Mouse (Mus musculus) MEL (cell line): ENCODE measurements around the gene Ifnar1. TPM values are rescaled to one million over a fixed set of nuclear protein-coding genes. Genes with fewer than 3 reads are reported as not detected.

ENCODE experiments used
- DNase-seq: peaks from one replicate; pipeline ENCODE4 v3.0.0; 2011; ENCODE audit warnings: low read depth, low spot score
- H3K27ac ChIP-seq: 2 replicates; pipeline ENCODE4 v1.5.1; 2012; ENCODE audit warnings: low read depth, mild to moderate bottlenecking, control low read depth, low read length, moderate library complexity; ENCODE audit not compliant: control insufficient read depth
- H3K27me3 ChIP-seq, 2 experiments: fragments of 150-350 bp in 1 of 2; sonication (generic) in 1 of 2; 2 replicates each; pipeline ENCODE4 v1.6.1; 2012; ENCODE audit warnings: low read length in 2 of 2, mild to moderate bottlenecking in 2 of 2, improper control_type of control experiment in 1 of 2, moderate library complexity in 1 of 2; ENCODE audit not compliant: insufficient read depth in 2 of 2, control insufficient read depth in 1 of 2
- H3K36me3 ChIP-seq, 2 experiments: 2 replicates each; pipeline ENCODE4 v1.6.1; 2012 to 2014; ENCODE audit warnings: low read length in 2 of 2, improper control_type of control experiment in 1 of 2, inconsistent platforms in 1 of 2, mild to moderate bottlenecking in 1 of 2; ENCODE audit not compliant: insufficient read depth in 2 of 2, control insufficient read depth in 1 of 2
- H3K4me1 ChIP-seq, 2 experiments: fragments of 150-350 bp in 1 of 2; sonication (generic) in 1 of 2; 2 replicates each; pipeline ENCODE4 v1.6.1; 2012; ENCODE audit warnings: low read length in 2 of 2, improper control_type of control experiment in 1 of 2, mild to moderate bottlenecking in 1 of 2; ENCODE audit not compliant: insufficient read depth in 2 of 2, control insufficient read depth in 1 of 2
- H3K4me3 ChIP-seq, 2 experiments: fragments of 150-350 bp in 1 of 2; sonication (generic) in 1 of 2; 2 replicates each; pipeline ENCODE4 v1.5.1; 2012; ENCODE audit warnings: low read depth in 2 of 2, low read length in 2 of 2, mild to moderate bottlenecking in 2 of 2, moderate library complexity in 2 of 2, control low read depth in 1 of 2, improper control_type of control experiment in 1 of 2; ENCODE audit not compliant: control insufficient read depth in 1 of 2, insufficient read depth in 1 of 2
- H3K79me2 ChIP-seq: 2 replicates; pipeline ENCODE4 v1.6.1; 2012; ENCODE audit warnings: mild to moderate bottlenecking, low read length, moderate library complexity; ENCODE audit not compliant: control insufficient read depth, poor library complexity, insufficient read depth
- H3K9ac ChIP-seq: 2 replicates; pipeline ENCODE4 v1.6.1; 2012; ENCODE audit warnings: low read depth, mild to moderate bottlenecking, control low read depth, low read length, moderate library complexity; ENCODE audit not compliant: control insufficient read depth, poor library complexity, severe bottlenecking
- H3K9me3 ChIP-seq: fragments of 150-350 bp; sonication (generic); replicated peaks from 2 replicates; pipeline ENCODE4 v1.6.1; 2012; ENCODE audit warnings: mild to moderate bottlenecking, low read length, improper control_type of control experiment, moderate library complexity; ENCODE audit not compliant: insufficient read depth
- BHLHE40 ChIP-seq: IDR thresholded peaks from 2 replicates; pipeline ENCODE4 v1.6.1; 2012; ENCODE audit warnings: low read depth, mild to moderate bottlenecking, inconsistent platforms, low read length, improper control_type of control experiment, borderline replicate concordance
- CHD1 ChIP-seq: IDR thresholded peaks from 2 replicates; pipeline ENCODE4 v1.6.1; 2012; ENCODE audit warnings: low read depth, mild to moderate bottlenecking, inconsistent platforms, low read length, improper control_type of control experiment
- CTCF ChIP-seq, 3 experiments: IDR thresholded peaks in 2 of 3; conservative IDR thresholded peaks in 1 of 3; 2 replicates each; pipeline ENCODE4 v1.5.1; 2011 to 2012; ENCODE audit warnings: low read length in 3 of 3, low read depth in 2 of 3, mild to moderate bottlenecking in 2 of 3, improper control_type of control experiment in 1 of 3, inconsistent platforms in 1 of 3, mixed read lengths in 1 of 3, moderate library complexity in 1 of 3; ENCODE audit not compliant: control insufficient read depth in 1 of 3, insufficient read depth in 1 of 3, poor library complexity in 1 of 3, severe bottlenecking in 1 of 3
- EP300 ChIP-seq, 2 experiments: IDR thresholded peaks; 2 replicates each; pipeline ENCODE4 v1.6.1; 2011; ENCODE audit warnings: improper control_type of control experiment in 2 of 2, low read length in 2 of 2, low read depth in 1 of 2, mild to moderate bottlenecking in 1 of 2
- ETS1 ChIP-seq: IDR thresholded peaks from 2 replicates; pipeline ENCODE4 v1.6.1; 2012; ENCODE audit warnings: low read depth, mild to moderate bottlenecking, inconsistent platforms, low read length, improper control_type of control experiment, moderate library complexity
- GABPA ChIP-seq: IDR thresholded peaks from 2 replicates; pipeline ENCODE4 v1.6.1; 2012; ENCODE audit warnings: low read depth, mild to moderate bottlenecking, inconsistent platforms, low read length, improper control_type of control experiment, moderate library complexity
- GATA1 ChIP-seq: IDR thresholded peaks from 2 replicates; pipeline ENCODE4 v1.6.1; 2011; ENCODE audit warnings: low read depth, low read length, improper control_type of control experiment
- HCFC1 ChIP-seq: IDR thresholded peaks from 2 replicates; pipeline ENCODE4 v1.6.1; 2012; ENCODE audit warnings: low read depth, mild to moderate bottlenecking, inconsistent platforms, low read length, improper control_type of control experiment, moderate library complexity
- JUND ChIP-seq: IDR thresholded peaks from 2 replicates; pipeline ENCODE4 v1.6.1; 2011; ENCODE audit warnings: low read depth, mild to moderate bottlenecking, improper control_type of control experiment, low read length
- KAT2A ChIP-seq: conservative IDR thresholded peaks from 2 replicates; pipeline ENCODE4 v1.6.1; 2012; ENCODE audit warnings: low read depth, low read length, improper control_type of control experiment, inconsistent platforms
- MAFK ChIP-seq: IDR thresholded peaks from 2 replicates; pipeline ENCODE4 v1.6.1; 2011; ENCODE audit warnings: low read depth, mild to moderate bottlenecking, low read length, improper control_type of control experiment, borderline replicate concordance
- MAZ ChIP-seq: IDR thresholded peaks from 2 replicates; pipeline ENCODE4 v1.6.1; 2012; ENCODE audit warnings: low read depth, mild to moderate bottlenecking, inconsistent platforms, low read length, improper control_type of control experiment
- MEF2A ChIP-seq: IDR thresholded peaks from 2 replicates; pipeline ENCODE4 v1.6.1; 2014; ENCODE audit warnings: low read depth, mild to moderate bottlenecking, inconsistent platforms, low read length, improper control_type of control experiment; ENCODE audit not compliant: poor library complexity, insufficient replicate concordance, severe bottlenecking; ENCODE audit errors: extremely low read depth
- MXI1 ChIP-seq: IDR thresholded peaks from 2 replicates; pipeline ENCODE4 v1.6.1; 2011; ENCODE audit warnings: mild to moderate bottlenecking, low read depth, low read length, improper control_type of control experiment
- NELFE ChIP-seq: IDR thresholded peaks from 2 replicates; pipeline ENCODE4 v1.6.1; 2011; ENCODE audit warnings: low read depth, low read length, improper control_type of control experiment
- NRF1 ChIP-seq: IDR thresholded peaks from 2 replicates; pipeline ENCODE4 v1.6.1; 2014; ENCODE audit warnings: low read depth, mild to moderate bottlenecking, inconsistent platforms, low read length, improper control_type of control experiment, moderate library complexity; ENCODE audit not compliant: poor library complexity, insufficient read depth, severe bottlenecking
- POLR2A ChIP-seq, 2 experiments: IDR thresholded peaks; 2 replicates each; pipeline ENCODE4 v1.6.1; 2011 to 2012; ENCODE audit warnings: low read length in 2 of 2, mild to moderate bottlenecking in 2 of 2, control low read depth in 1 of 2, improper control_type of control experiment in 1 of 2, low read depth in 1 of 2, moderate library complexity in 1 of 2; ENCODE audit not compliant: control insufficient read depth in 1 of 2, insufficient read depth in 1 of 2, poor library complexity in 1 of 2
- POLR2AphosphoS5 ChIP-seq: IDR thresholded peaks from 2 replicates; pipeline ENCODE4 v1.6.1; 2012; ENCODE audit warnings: low read depth, borderline replicate concordance, mild to moderate bottlenecking, inconsistent platforms, low read length, moderate library complexity, mixed read lengths
- RCOR1 ChIP-seq: IDR thresholded peaks from 2 replicates; pipeline ENCODE4 v1.6.1; 2012; ENCODE audit warnings: low read depth, mild to moderate bottlenecking, inconsistent platforms, low read length, improper control_type of control experiment
- SIN3A ChIP-seq: IDR thresholded peaks from 2 replicates; pipeline ENCODE4 v1.6.1; 2012; ENCODE audit warnings: low read length, improper control_type of control experiment, inconsistent platforms
- SMC3 ChIP-seq: IDR thresholded peaks from 2 replicates; pipeline ENCODE4 v1.6.1; 2011; ENCODE audit warnings: low read depth, low read length, improper control_type of control experiment
- TAL1 ChIP-seq: IDR thresholded peaks from 2 replicates; pipeline ENCODE4 v1.6.1; 2012; ENCODE audit warnings: mild to moderate bottlenecking, inconsistent platforms, low read length, moderate library complexity, mixed read lengths
- TBP ChIP-seq: IDR thresholded peaks from 2 replicates; pipeline ENCODE4 v1.8.0; 2011; ENCODE audit warnings: low read depth, low read length, improper control_type of control experiment
- TCF12 ChIP-seq: IDR thresholded peaks from 2 replicates; pipeline ENCODE4 v1.6.1; 2014; ENCODE audit warnings: low read depth, mild to moderate bottlenecking, inconsistent platforms, low read length, improper control_type of control experiment, moderate library complexity
- USF1 ChIP-seq: IDR thresholded peaks from 2 replicates; pipeline ENCODE4 v1.6.1; 2014; ENCODE audit warnings: low read depth, mild to moderate bottlenecking, inconsistent platforms, low read length, improper control_type of control experiment, moderate library complexity
- USF2 ChIP-seq, 2 experiments: IDR thresholded peaks; 2 replicates each; pipeline ENCODE4 v1.6.1; 2011 to 2012; ENCODE audit warnings: improper control_type of control experiment in 2 of 2, low read length in 2 of 2, borderline replicate concordance in 1 of 2, inconsistent platforms in 1 of 2, low read depth in 1 of 2, mild to moderate bottlenecking in 1 of 2; ENCODE audit not compliant: insufficient read depth in 1 of 2
- ZC3H11A ChIP-seq: IDR thresholded peaks from 2 replicates; pipeline ENCODE4 v1.6.1; 2012; ENCODE audit warnings: low read depth, mild to moderate bottlenecking, inconsistent platforms, low read length, improper control_type of control experiment
- ZKSCAN1 ChIP-seq: IDR thresholded peaks from 2 replicates; pipeline ENCODE4 v1.6.1; 2012; ENCODE audit warnings: low read depth, mild to moderate bottlenecking, inconsistent platforms, low read length, improper control_type of control experiment, moderate library complexity
- ZMIZ1 ChIP-seq: IDR thresholded peaks from 2 replicates; pipeline ENCODE4 v1.6.1; 2012; ENCODE audit warnings: low read depth, mild to moderate bottlenecking, inconsistent platforms, low read length, improper control_type of control experiment, moderate library complexity
- ZNF384 ChIP-seq: IDR thresholded peaks from 2 replicates; pipeline ENCODE4 v1.6.1; 2012; ENCODE audit warnings: low read depth, mild to moderate bottlenecking, inconsistent platforms, low read length, improper control_type of control experiment
- polyA plus RNA-seq, 2 experiments: library from polyadenylated mRNA; stranded (reverse) in 1 of 2; unstranded in 1 of 2; fragments of >175 nt in 1 of 2; fragments of >200 nt in 1 of 2; gene quantifications; 2 replicates each; pipeline versions ENCODE4 v1.2.1 to v1.2.4; 2012; ENCODE audit warnings: low replicate concordance in 2 of 2, low read depth in 1 of 2; ENCODE audit not compliant: insufficient read length in 2 of 2, insufficient read depth in 1 of 2, missing spikeins in 1 of 2
- total RNA-seq: library from RNA; depleted of rRNA; stranded (reverse); fragments of 300-350 nt; gene quantifications from 2 replicates; pipeline ENCODE4 v1.2.3, GENCODE M21; 2012

The Ifnar1 gene
- total and polyA plus RNA-seq, 3 experiments = 10.3 to 20.2 TPM; not detected in 1

DNA sequence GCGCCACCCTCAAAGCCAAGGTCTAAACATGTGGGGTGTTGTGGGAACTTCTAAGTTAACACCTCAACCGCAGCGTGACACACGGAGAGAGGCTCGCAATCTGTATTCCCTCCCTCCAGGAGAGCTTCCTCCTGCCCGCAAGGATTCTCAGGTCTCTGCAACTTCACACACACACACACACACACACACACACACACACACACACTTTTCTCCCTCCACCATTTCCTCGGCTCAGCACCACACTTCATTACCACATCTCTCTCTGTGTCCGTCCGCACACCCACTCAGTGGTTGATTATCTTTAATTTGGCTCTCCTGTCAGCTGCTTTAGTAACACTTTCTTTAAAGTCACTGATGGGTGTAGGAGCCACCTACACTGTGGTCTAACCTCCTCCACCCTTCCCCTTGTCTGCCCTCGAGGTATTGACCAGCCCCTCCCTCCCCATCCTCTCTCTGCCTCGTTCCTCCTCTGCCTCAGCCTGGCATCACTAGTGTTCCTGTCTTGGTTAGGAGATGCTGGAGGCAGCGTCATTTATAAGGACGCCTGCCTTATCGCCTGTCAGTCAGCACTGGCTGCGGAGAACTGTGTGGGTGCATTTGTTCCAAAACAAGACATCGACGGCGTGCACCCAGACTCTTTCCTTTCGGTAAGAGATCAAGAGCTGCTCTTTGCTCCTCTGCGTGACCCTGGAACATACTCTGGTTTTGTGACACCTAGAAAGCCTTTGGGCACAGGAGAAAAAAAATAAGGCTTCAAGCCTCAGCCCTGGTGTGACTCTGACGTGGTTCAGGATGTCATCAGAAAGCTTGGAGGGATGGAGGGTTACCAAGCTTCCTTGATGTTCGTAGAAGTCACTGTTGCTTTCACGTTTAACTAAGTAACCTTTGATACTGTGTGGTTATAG, 48.3 kb downstream of the Ifnar1 start (continued):
- TF ChIP-seq MXI1 = peak; percentile 59
- 0 out of 2 replicates have a peak, but pooled peaks have one; percentile 28 for TF ChIP-seq TCF12
- peak; percentile 60; the same call in 1 of the 2 replicates for TF ChIP-seq ETS1
- 0 out of 2 replicates have a peak, but pooled peaks have one; percentile 18 for TF ChIP-seq MEF2A
- no peak for TF ChIP-seq USF2 (IDR thresholded peaks at IDR 0.05; ENCODE audit: borderline replicate concordance in 1 of 2, insufficient read depth in 1 of 2, low read depth in 1 of 2, low read length in 2 of 2)
- TF ChIP-seq ZMIZ1 = no peak
- TF ChIP-seq EP300 (IDR thresholded peaks at IDR 0.05; ENCODE audit: low read depth in 1 of 2, low read length in 2 of 2) = no peak; a peak in 1 of 4 replicates
- TF ChIP-seq TBP = no peak
- TF ChIP-seq USF1 = no peak

DNA sequence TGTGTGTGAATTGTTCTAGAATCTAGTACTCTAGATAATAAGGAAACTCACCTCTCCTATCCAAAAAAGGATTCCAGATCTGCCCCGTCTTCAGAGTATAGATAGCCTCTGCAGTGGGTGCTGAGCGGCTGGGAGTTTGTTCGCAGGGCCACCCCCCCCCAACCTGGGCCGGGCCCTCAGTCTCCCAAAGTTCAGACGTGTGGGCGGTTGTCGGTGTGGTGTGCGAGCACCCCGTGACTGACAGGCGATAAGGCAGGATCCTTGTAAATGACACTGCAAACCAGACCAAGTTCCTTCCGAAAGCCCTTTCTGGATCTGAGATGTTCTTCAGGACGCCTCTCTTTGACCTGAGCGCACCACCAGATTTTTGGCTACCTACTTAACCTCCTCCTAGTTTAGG, 49.4 kb downstream of the Ifnar1 start:
- Histone ChIP-seq H3K9ac (peak overlapping the region; percentile 34), H3K27me3 (no peaks in the 10 kb centered on the region), H3K79me2 (no peaks in the 10 kb centered on the region), H3K4me3 (peak overlapping the region; percentile 43 to 53), H3K27ac (peak overlapping the region; percentile 80), H3K36me3 (peaks cover 0 to 33% of the 10 kb centered on the region in 2 experiments; a peak in 2 of 4 replicates), H3K4me1 (peaks cover 13 to 49% of the 10 kb centered on the region in 2 experiments), H3K9me3 (no peaks in the 10 kb centered on the region)
- DNase-seq = peak; percentile 93
- TF ChIP-seq ZKSCAN1 = no peak
- peak; percentile 52; the same call in 1 of the 2 replicates for TF ChIP-seq NRF1
- TF ChIP-seq POLR2AphosphoS5 = no peak
- no peak for TF ChIP-seq KAT2A
- TF ChIP-seq TCF12 = peak; percentile 55
- no peak for TF ChIP-seq CTCF (IDR thresholded peaks at IDR 0.05 in 2 of 3, conservative IDR thresholded peaks at IDR 0.05 in 1 of 3; ENCODE audit: control insufficient read depth in 1 of 3, insufficient read depth in 1 of 3, low read depth in 2 of 3, low read length in 3 of 3, poor library complexity in 1 of 3, severe bottlenecking in 1 of 3)
- TF ChIP-seq USF1 = peak; percentile 71
- peak; percentile 49 for TF ChIP-seq MXI1
- no peak for TF ChIP-seq TAL1
- TF ChIP-seq JUND = no peak
- 0 out of 2 replicates have a peak, but pooled peaks have one; percentile 57 for TF ChIP-seq MAZ
- TF ChIP-seq SIN3A = peak; percentile 46
- TF ChIP-seq GABPA = no peak
- TF ChIP-seq SMC3 = no peak
- peak; percentile 67; the same call in 1 of the 2 replicates for TF ChIP-seq BHLHE40
- no peak for TF ChIP-seq ZC3H11A
- peak; percentile 29 to 75; a peak in 3 of 4 replicates for TF ChIP-seq EP300 (IDR thresholded peaks at IDR 0.05; ENCODE audit: low read depth in 1 of 2, low read length in 2 of 2)
- no peak for TF ChIP-seq NELFE
- TF ChIP-seq ZMIZ1 = no peak
- no peak for TF ChIP-seq POLR2A (IDR thresholded peaks at IDR 0.05; ENCODE audit: control insufficient read depth in 1 of 2, insufficient read depth in 1 of 2, low read depth in 1 of 2, low read length in 2 of 2, poor library complexity in 1 of 2)
- TF ChIP-seq HCFC1 = no peak
- 0 out of 2 replicates have a peak, but pooled peaks have one; percentile 15 for TF ChIP-seq ZNF384
- TF ChIP-seq RCOR1 = peak; percentile 55; the same call in 1 of the 2 replicates
- peak; percentile 17; the same call in 1 of the 2 replicates for TF ChIP-seq MAFK
- peak; percentile 35; the same call in 1 of the 2 replicates for TF ChIP-seq GATA1
- no peak for TF ChIP-seq CHD1
- no peak for TF ChIP-seq USF2 (IDR thresholded peaks at IDR 0.05; ENCODE audit: borderline replicate concordance in 1 of 2, insufficient read depth in 1 of 2, low read depth in 1 of 2, low read length in 2 of 2)
- no peak for TF ChIP-seq MEF2A
